Mouse (Mus musculus) megakaryocyte, embryonic 14.5 days (primary cell): ENCODE results near the gene Cdca5. TPM values are rescaled to one million over a fixed set of nuclear protein-coding genes. Genes with fewer than 3 reads are reported as not detected.

ENCODE experiments used
- H3K27me3 ChIP-seq: replicated peaks from 2 replicates; pipeline ENCODE3; 2012; ENCODE audit warnings: inconsistent platforms
- H3K36me3 ChIP-seq: replicated peaks from 2 replicates; pipeline ENCODE3; 2012; ENCODE audit warnings: low read length, inconsistent platforms, mixed read lengths
- H3K4me1 ChIP-seq: 2 replicates; pipeline ENCODE4 v1.6.1; 2012; ENCODE audit warnings: inconsistent platforms
- H3K4me3 ChIP-seq: replicated peaks from 2 replicates; pipeline ENCODE3; 2012; ENCODE audit warnings: moderate library complexity, mild to moderate bottlenecking, inconsistent platforms
- H3K9me3 ChIP-seq: 2 replicates; pipeline ENCODE4 v1.6.1; 2012; ENCODE audit warnings: inconsistent platforms
- FLI1 ChIP-seq: IDR thresholded peaks from 2 replicates; pipeline ENCODE4 v1.6.1; 2012; ENCODE audit warnings: low read length, inconsistent platforms, mixed read lengths
- GATA1 ChIP-seq: IDR thresholded peaks from 3 replicates; pipeline ENCODE4 v1.6.1; 2012; ENCODE audit warnings: mixed read lengths, low read length, inconsistent platforms, borderline replicate concordance
- polyA plus RNA-seq: library from polyadenylated mRNA; stranded (reverse); fragments of >175 nt; gene quantifications from 2 replicates; pipeline ENCODE4 v1.2.3, GENCODE M21; 2012; ENCODE audit warnings: low replicate concordance; ENCODE audit not compliant: insufficient read depth

Cdca5 gene
- polyA plus RNA-seq, 1 experiment = 2.6 TPM

GRCm38 (mm10) chr19:6061641-6062302, 23.0 kb upstream of the Cdca5 start:
- Histone ChIP-seq H3K4me3 (peak overlapping the region; percentile 97), H3K36me3 (peaks cover 23% of the 10 kb centered on the region), H3K4me1 (peaks cover 59% of the 10 kb centered on the region), H3K27me3 (no peaks in the 10 kb centered on the region), H3K9me3 (no peaks in the 10 kb centered on the region)
- TF ChIP-seq GATA1 (no peak), FLI1 (no peak)

DNA sequence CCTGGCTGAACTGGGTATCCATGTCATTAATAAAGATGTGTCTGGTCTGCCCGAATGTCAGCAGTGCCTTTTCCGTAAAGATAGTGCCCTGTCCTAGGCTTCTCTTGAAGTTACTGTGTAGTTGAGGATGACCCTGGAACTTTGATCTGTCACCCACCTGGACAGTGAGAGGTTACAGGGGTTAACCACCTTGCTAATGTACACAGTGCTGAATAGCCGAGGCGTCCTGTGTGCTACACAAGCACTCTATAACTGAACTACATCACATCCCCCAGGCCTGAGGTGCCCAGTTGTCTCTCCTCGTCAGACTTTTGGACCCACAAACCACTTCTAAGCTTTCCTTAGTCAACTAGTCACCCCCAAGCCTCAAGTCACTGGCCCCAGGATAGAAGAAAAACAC, 22.4 kb upstream of the Cdca5 start:
- H3K27me3 ChIP-seq = no peaks in the 10 kb centered on the region
- peak overlapping the region; percentile 97 for H3K4me3 ChIP-seq
- H3K36me3 ChIP-seq = peaks cover 23% of the 10 kb centered on the region
- H3K9me3 ChIP-seq = no peaks in the 10 kb centered on the region
- peaks cover 59% of the 10 kb centered on the region for H3K4me1 ChIP-seq
- no peak for TF ChIP-seq GATA1
- TF ChIP-seq FLI1 = no peak

GRCm38 (mm10) chr19:6063081-6063480, 21.7 kb upstream of the Cdca5 start:
- H3K4me1 ChIP-seq = peaks cover 65% of the 10 kb centered on the region
- peaks cover 25% of the 10 kb centered on the region for H3K36me3 ChIP-seq
- no peaks in the 10 kb centered on the region for H3K9me3 ChIP-seq
- H3K27me3 ChIP-seq = no peaks in the 10 kb centered on the region
- TF ChIP-seq GATA1 (no peak), FLI1 (no peak)
- peak overlapping the region; percentile 69 for H3K4me3 ChIP-seq

DNA sequence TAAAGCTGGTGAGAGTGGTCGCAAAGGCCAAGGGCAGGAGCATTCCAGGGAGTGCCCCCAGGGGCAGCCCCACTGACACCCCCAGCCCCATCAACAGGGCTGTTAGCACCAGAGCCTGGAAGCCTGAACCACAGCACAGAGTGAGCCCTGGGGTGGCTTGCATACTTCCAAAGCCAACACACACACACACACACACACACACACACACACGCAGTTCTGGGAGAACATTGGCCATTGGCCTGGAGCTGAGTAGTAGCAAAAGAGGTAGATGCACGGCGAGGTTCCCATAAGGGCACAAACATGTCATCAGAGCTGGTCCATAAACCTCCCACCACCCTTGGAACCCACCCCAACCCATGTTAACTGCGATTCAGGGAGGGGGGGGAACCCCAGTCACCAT, 18.2 kb upstream of the Cdca5 start:
- Histone ChIP-seq H3K36me3 (peaks cover 50% of the 10 kb centered on the region), H3K4me1 (peaks cover 63% of the 10 kb centered on the region), H3K27me3 (no peaks in the 10 kb centered on the region), H3K4me3 (peak overlapping the region; percentile 94), H3K9me3 (no peaks in the 10 kb centered on the region)
- TF ChIP-seq FLI1 (no peak), GATA1 (no peak)

DNA sequence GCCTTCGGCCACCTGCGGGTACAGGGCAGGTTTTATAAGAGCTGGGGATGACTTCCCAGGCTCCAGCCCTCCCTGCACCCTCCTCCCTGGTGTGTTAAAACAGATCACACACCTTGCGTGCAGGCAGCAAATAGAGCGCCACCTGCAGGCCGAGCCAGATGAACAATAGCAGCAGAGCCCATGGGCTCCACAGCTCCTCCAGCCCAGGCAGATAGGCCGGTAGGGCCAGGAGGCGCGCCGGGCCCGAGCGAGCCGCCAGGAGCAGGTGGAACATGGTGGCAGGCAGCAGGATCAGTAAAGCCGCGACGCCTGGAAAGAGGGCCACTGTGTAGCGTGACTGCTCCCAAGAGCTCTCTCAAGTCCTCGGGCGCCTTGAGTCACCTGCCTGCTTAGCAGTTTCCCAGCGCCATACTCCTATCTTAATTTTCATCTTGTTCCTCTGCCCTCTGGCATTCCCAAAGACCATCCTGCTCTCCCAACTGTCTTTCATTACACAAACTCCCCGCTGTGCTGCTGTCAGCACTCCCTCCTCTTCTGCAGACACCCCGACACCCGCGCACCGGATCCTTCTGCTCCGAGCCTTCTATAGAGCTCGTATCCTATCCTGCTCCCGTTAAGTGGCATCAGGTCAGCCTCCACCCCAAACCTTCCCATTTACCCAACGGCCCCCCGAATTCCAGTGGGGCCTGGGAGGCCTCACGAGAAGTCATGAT, 17.6 kb upstream of the Cdca5 start:
- Histone ChIP-seq H3K4me3 (peak overlapping the region; percentile 94), H3K9me3 (no peaks in the 10 kb centered on the region), H3K4me1 (peaks cover 57% of the 10 kb centered on the region), H3K27me3 (no peaks in the 10 kb centered on the region), H3K36me3 (peaks cover 56% of the 10 kb centered on the region)
- TF ChIP-seq GATA1 (no peak), FLI1 (no peak)

- Histone ChIP-seq H3K36me3 (peaks cover 61% of the 10 kb centered on the region), H3K4me1 (peaks cover 50% of the 10 kb centered on the region), H3K4me3 (peak within 1 kb of the TSS; percentile 94), H3K9me3 (no peaks in the 10 kb centered on the region), H3K27me3 (no peaks in the 10 kb centered on the region)
- TF ChIP-seq FLI1 = no peak
- TF ChIP-seq GATA1 = no peak
Observed at GRCm38 (mm10) chr19:6067724-6068415, 16.9 kb upstream of the Cdca5 start, which contains the start of gene Tm7sf2. Gene Tm7sf2 (minus strand): TSS chr19:6068373.

- Histone ChIP-seq H3K4me1 (peaks cover 39% of the 10 kb centered on the region), H3K36me3 (peaks cover 64% of the 10 kb centered on the region), H3K9me3 (no peaks in the 10 kb centered on the region)
Observed at GRCm38 (mm10) chr19:6068951-6069350, 15.8 kb upstream of the Cdca5 start.

GRCm38 (mm10) chr19:6069851-6070250, 14.9 kb upstream of the Cdca5 start:
- Histone ChIP-seq H3K27me3 (no peaks in the 10 kb centered on the region), H3K9me3 (no peaks in the 10 kb centered on the region), H3K36me3 (peaks cover 71% of the 10 kb centered on the region), H3K4me3 (peak overlapping the region; percentile 26), H3K4me1 (peaks cover 44% of the 10 kb centered on the region)
- no peak for TF ChIP-seq FLI1
- no peak for TF ChIP-seq GATA1

More at GRCm38 (mm10) chr19:6068951-6069350, 15.8 kb upstream of the Cdca5 start:
- H3K27me3 ChIP-seq = no peaks in the 10 kb centered on the region
- no peak overlapping the region for H3K4me3 ChIP-seq
- no peak for TF ChIP-seq FLI1
- TF ChIP-seq GATA1 = no peak

- Histone ChIP-seq H3K27me3 (no peaks in the 10 kb centered on the region), H3K9me3 (no peaks in the 10 kb centered on the region), H3K36me3 (peaks cover 76% of the 10 kb centered on the region), H3K4me3 (no peak overlapping the region), H3K4me1 (peaks cover 50% of the 10 kb centered on the region)
- no peak for TF ChIP-seq GATA1
- TF ChIP-seq FLI1 = no peak
Observed at GRCm38 (mm10) chr19:6070571-6071250, 14.1 kb upstream of the Cdca5 start.

GRCm38 (mm10) chr19:6071261-6071660, 13.5 kb upstream of the Cdca5 start:
- Histone ChIP-seq H3K4me1 (peaks cover 51% of the 10 kb centered on the region), H3K36me3 (peaks cover 78% of the 10 kb centered on the region), H3K27me3 (no peaks in the 10 kb centered on the region), H3K9me3 (no peaks in the 10 kb centered on the region), H3K4me3 (no peak overlapping the region)
- no peak for TF ChIP-seq FLI1
- TF ChIP-seq GATA1 = no peak
